Mouse (Mus musculus) forebrain, embryonic 14.5 days (tissue): ENCODE results near the gene Pitpnm3. TPM values are rescaled to one million over a fixed set of nuclear protein-coding genes. Genes with fewer than 3 reads are reported as not detected.

ENCODE experiments used
- ATAC-seq: fragments of 200-750 bp; cut with Nextera tagmentation; 2 replicates; pipeline ENCODE4 v1.8.0; 2017; ENCODE audit warnings: mild to moderate bottlenecking, moderate library complexity
- DNase-seq: peaks from one replicate; pipeline ENCODE4 v3.0.0-alpha.2; 2015; ENCODE audit warnings: low spot score
- H3K27ac ChIP-seq: fragments of 300-500 bp; sonication (generic); 2 replicates; pipeline ENCODE4 v1.5.1; 2014; ENCODE audit warnings: low read depth, mild to moderate bottlenecking, control low read depth, low read length, moderate library complexity
- H3K27me3 ChIP-seq: fragments of 300-500 bp; sonication (generic); replicated peaks from 2 replicates; pipeline ENCODE4 v1.6.1; 2014; ENCODE audit warnings: low read length, control low read depth, mixed read lengths; ENCODE audit not compliant: control insufficient read depth, insufficient read depth
- H3K36me3 ChIP-seq: fragments of 300-500 bp; sonication (generic); 2 replicates; pipeline ENCODE4 v1.6.1; 2014; ENCODE audit warnings: low read length, control low read depth; ENCODE audit not compliant: control insufficient read depth, insufficient read depth
- H3K4me1 ChIP-seq: fragments of 300-500 bp; sonication (generic); 2 replicates; pipeline ENCODE4 v1.6.1; 2014; ENCODE audit warnings: antibody characterized with exemption, low read length, control low read depth; ENCODE audit not compliant: control insufficient read depth, insufficient read depth
- H3K4me2 ChIP-seq: fragments of 300-500 bp; sonication (generic); 2 replicates; pipeline ENCODE4 v1.6.1; 2014; ENCODE audit warnings: mild to moderate bottlenecking, control low read depth, low read length
- H3K4me3 ChIP-seq: fragments of 300-500 bp; sonication (generic); 2 replicates; pipeline ENCODE4 v1.5.1; 2014; ENCODE audit warnings: low read depth, low read length, control low read depth
- H3K9ac ChIP-seq: fragments of 300-500 bp; sonication (generic); 2 replicates; pipeline ENCODE4 v1.6.1; 2014; ENCODE audit warnings: mild to moderate bottlenecking, low read length, control low read depth, moderate library complexity
- H3K9me3 ChIP-seq: fragments of 300-500 bp; sonication (generic); replicated peaks from 2 replicates; pipeline ENCODE4 v1.6.1; 2016; ENCODE audit warnings: low read length, control low read depth, mixed read lengths; ENCODE audit not compliant: control insufficient read depth
- WGBS: fragments of 180-500 bp; shearing (Covaris S2); extraction: QIAGEN DNeasy Blood & Tissue Kit; methylation state at CpG from one replicate; pipeline ENCODE4 v1.1.7; 2014; 5-methylcytosine and 5-hydroxymethylcytosine counted together
- polyA plus RNA-seq: library from polyadenylated mRNA; unstranded; fragments of >200 nt; fragmentation: Nextera tagmentation; extraction: Ambion mirVana; gene quantifications from 2 replicates; pipeline ENCODE4 v1.2.1, GENCODE M21; 2014

Pitpnm3 gene
- polyA plus RNA-seq, 1 experiment from 2014 or later, result 0.94 TPM

GRCm38 (mm10) chr11:72032091-72032490 lies 103.5 kb downstream of the Pitpnm3 start:
- Histone ChIP-seq H3K27me3 (0 out of 2 replicates have a peak, but pooled peaks cover 3% of the 10 kb centered on the region), H3K27ac (no peak overlapping the region), H3K4me2 (no peak overlapping the region), H3K4me3 (no peak overlapping the region), H3K9ac (no peak overlapping the region), H3K4me1 (no peaks in the 10 kb centered on the region), H3K9me3 (no peaks in the 10 kb centered on the region), H3K36me3 (no peaks in the 10 kb centered on the region)
- WGBS, result 84% methylated on average over 4 of the region's 4 CpGs
- no peak for ATAC-seq
- no peak for DNase-seq

DNA sequence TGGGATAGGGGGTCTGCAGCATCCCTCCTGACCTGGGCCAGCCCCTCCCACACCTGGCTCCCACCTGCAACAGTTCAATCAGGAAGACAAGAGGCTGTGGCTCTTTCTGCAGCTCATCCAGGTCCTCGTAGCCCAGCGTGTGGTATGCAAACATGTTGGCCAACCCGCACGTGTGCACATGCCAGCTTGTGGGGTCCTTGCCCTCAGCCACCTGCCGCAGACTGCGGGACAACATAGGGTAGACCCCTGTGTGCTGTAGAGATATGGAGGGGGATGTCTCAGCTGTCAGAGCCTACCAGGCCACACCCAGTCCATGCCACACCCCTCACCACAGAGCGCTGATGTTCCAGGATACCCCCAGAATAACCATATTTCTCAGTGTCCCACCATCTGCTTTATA lies 104.2 kb downstream of the Pitpnm3 start:
- Histone ChIP-seq H3K4me2 (no peak overlapping the region), H3K9ac (no peak overlapping the region), H3K9me3 (no peaks in the 10 kb centered on the region), H3K27me3 (0 out of 2 replicates have a peak, but pooled peaks cover 3% of the 10 kb centered on the region), H3K36me3 (no peaks in the 10 kb centered on the region), H3K4me1 (no peaks in the 10 kb centered on the region), H3K4me3 (no peak overlapping the region), H3K27ac (no peak overlapping the region)
- 93% methylated on average over 7 of the region's 7 CpGs for WGBS
- DNase-seq (no peak), ATAC-seq (no peak)

- ATAC-seq (peak; percentile 67), DNase-seq (peak; percentile 61)
- no peak overlapping the region for H3K9ac ChIP-seq
- H3K36me3 ChIP-seq, result no peaks in the 10 kb centered on the region
- no peaks in the 10 kb centered on the region for H3K4me1 ChIP-seq
- H3K4me2 ChIP-seq, result no peak overlapping the region
- H3K27ac ChIP-seq, result no peak overlapping the region
- 24% methylated on average over 23 of the region's 23 CpGs for WGBS
- no peak overlapping the region for H3K4me3 ChIP-seq
- no peaks in the 10 kb centered on the region for H3K9me3 ChIP-seq
- 0 out of 2 replicates have a peak, but pooled peaks cover 3% of the 10 kb centered on the region for H3K27me3 ChIP-seq
Measured at GRCm38 (mm10) chr11:72029143-72029542, 106.4 kb downstream of the Pitpnm3 start.

DNA sequence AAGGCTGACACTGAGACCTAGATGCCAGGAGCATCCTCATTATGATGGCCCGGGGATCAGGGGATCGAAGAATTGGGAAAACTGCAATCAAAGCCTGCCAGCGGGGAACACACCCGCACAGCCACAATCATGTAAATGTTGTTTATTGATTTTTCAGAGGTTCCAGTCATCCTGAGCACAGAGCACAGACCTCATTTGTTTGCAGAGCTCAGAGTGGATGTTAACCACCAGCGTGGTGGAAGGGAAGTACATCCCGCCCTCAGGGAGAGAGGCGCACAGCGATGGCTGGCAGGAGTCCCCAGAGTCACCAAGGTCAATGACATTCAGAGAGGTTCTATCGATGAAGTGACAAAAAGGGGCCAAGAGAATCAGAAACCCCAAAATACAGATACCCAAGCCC lies 107.7 kb downstream of the Pitpnm3 start:
- 0 out of 2 replicates have a peak, but pooled peaks cover 3% of the 10 kb centered on the region for H3K27me3 ChIP-seq
- H3K36me3 ChIP-seq, result no peaks in the 10 kb centered on the region
- no peak overlapping the region for H3K9ac ChIP-seq
- no peak for ATAC-seq
- H3K9me3 ChIP-seq, result no peaks in the 10 kb centered on the region
- no peak overlapping the region for H3K4me2 ChIP-seq
- no peak overlapping the region for H3K27ac ChIP-seq
- WGBS, result 89% methylated on average over 9 of the region's 9 CpGs
- no peak for DNase-seq
- H3K4me3 ChIP-seq, result no peak overlapping the region
- H3K4me1 ChIP-seq, result no peaks in the 10 kb centered on the region; the same call in 1 of the 2 replicates

GRCm38 (mm10) chr11:72026516-72026915 lies 109.1 kb downstream of the Pitpnm3 start:
- Histone ChIP-seq H3K4me3 (no peak overlapping the region), H3K9me3 (no peaks in the 10 kb centered on the region), H3K27me3 (0 out of 2 replicates have a peak, but pooled peaks cover 3% of the 10 kb centered on the region), H3K36me3 (no peaks in the 10 kb centered on the region), H3K4me2 (no peak overlapping the region), H3K27ac (no peak overlapping the region), H3K4me1 (no peaks in the 10 kb centered on the region; the same call in 1 of the 2 replicates), H3K9ac (no peak overlapping the region)
- WGBS, result 89% methylated on average over 9 of the region's 9 CpGs
- no peak for ATAC-seq
- DNase-seq, result no peak

DNA sequence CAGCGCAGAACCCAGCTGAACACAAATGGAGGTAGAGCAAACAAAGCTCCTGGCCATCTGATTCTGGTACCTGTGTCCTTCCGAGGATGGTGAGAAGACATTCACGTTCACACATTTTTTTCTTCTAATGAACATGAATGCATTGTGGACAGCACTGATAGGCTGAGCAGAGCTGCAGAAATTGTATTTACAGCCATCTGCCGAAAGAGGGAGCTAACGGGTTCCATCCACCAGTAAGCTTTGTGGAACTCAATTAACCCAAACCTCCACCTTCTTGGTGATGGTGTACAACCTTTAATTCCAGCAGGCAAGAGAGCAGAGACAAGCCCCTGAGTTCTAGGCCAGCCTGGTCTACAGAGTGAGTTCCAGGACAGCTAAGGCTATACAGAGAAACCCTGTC lies 109.7 kb downstream of the Pitpnm3 start:
- Histone ChIP-seq H3K4me2 (no peak overlapping the region), H3K9ac (no peak overlapping the region), H3K4me3 (no peak overlapping the region), H3K27ac (no peak overlapping the region), H3K9me3 (no peaks in the 10 kb centered on the region), H3K36me3 (no peaks in the 10 kb centered on the region), H3K4me1 (no peaks in the 10 kb centered on the region; the same call in 1 of the 2 replicates), H3K27me3 (0 out of 2 replicates have a peak, but pooled peaks cover 3% of the 10 kb centered on the region)
- 35% methylated on average over 5 of the region's 5 CpGs for WGBS
- ATAC-seq (no peak), DNase-seq (peak; percentile 62)

DNA sequence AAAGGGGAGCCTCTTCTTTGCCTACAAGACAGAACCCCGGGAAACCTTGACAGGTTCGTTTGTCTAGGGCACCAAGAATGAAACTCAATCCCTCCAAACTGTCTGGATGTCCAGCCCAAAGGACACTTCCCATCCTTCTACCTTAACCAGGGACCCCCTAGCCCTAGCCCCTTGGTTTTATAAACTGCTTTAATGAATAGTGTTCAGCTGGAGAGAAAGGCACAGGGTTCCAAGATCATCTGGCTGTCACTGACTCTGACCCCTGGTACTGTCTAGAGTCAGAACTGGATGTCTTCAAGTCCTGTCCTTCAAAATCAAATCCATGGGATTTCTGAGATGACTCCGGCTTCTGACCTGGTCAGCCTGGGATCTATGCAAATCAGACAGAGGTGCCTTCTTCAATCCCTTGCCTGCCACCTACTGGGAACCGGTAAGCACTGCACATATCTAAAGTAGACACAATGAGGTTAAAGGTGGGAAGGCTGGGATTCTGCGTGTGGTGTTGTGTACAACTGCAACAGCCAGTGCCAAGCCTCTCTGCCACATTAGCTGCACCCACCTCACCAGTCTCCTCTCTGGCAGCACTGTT lies 111.3 kb downstream of the Pitpnm3 start:
- H3K27me3 ChIP-seq, result 0 out of 2 replicates have a peak, but pooled peaks cover 2% of the 10 kb centered on the region
- H3K36me3 ChIP-seq, result no peaks in the 10 kb centered on the region
- DNase-seq, result peak; percentile 74
- no peak overlapping the region for H3K4me3 ChIP-seq
- no peak overlapping the region for H3K9ac ChIP-seq
- H3K4me2 ChIP-seq, result no peak overlapping the region
- H3K4me1 ChIP-seq, result no peaks in the 10 kb centered on the region; the same call in 1 of the 2 replicates
- H3K9me3 ChIP-seq, result no peaks in the 10 kb centered on the region
- ATAC-seq, result peak; percentile 52; the same call in 1 of the 2 replicates
- 25% methylated on average over 5 of the region's 5 CpGs for WGBS
- no peak overlapping the region for H3K27ac ChIP-seq

DNA sequence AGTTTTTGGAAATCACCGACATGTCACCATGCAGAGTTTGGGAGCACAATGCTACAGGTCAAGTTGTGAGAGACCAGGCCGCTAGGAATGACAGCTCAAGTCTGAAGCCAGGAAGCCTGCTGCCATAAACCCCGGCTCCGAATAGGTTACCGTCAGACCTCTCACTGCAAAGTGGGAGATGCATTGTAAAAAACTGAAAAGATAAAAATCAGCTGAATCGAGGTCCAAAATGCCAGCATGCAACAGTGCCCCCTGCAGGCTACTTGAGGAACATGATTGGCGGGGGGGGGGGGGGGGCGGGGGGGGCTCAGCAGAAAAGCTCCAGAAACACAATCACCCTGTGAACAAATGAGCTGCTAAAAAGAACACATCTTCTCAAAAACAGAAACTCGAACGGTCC lies 112.0 kb downstream of the Pitpnm3 start:
- no peak overlapping the region for H3K4me3 ChIP-seq
- ATAC-seq (no peak), DNase-seq (peak; percentile 70)
- WGBS, result 36% methylated on average over 10 of the region's 10 CpGs
- H3K4me2 ChIP-seq, result no peak overlapping the region
- H3K9me3 ChIP-seq, result no peaks in the 10 kb centered on the region
- H3K27me3 ChIP-seq, result no peaks in the 10 kb centered on the region
- H3K4me1 ChIP-seq, result peaks cover 3% of the 10 kb centered on the region
- H3K36me3 ChIP-seq, result no peaks in the 10 kb centered on the region
- no peak overlapping the region for H3K27ac ChIP-seq
- H3K9ac ChIP-seq, result no peak overlapping the region

GRCm38 (mm10) chr11:72022827-72023226 lies 112.8 kb downstream of the Pitpnm3 start:
- Histone ChIP-seq H3K36me3 (no peaks in the 10 kb centered on the region), H3K4me2 (no peak overlapping the region), H3K4me3 (no peak overlapping the region), H3K27me3 (no peaks in the 10 kb centered on the region), H3K9me3 (no peaks in the 10 kb centered on the region), H3K4me1 (peaks cover 4% of the 10 kb centered on the region), H3K27ac (no peak overlapping the region), H3K9ac (no peak overlapping the region)
- no peak for ATAC-seq
- DNase-seq, result no peak
- WGBS, result 89% methylated on average over 6 of the region's 6 CpGs
